In the genomic region with DNA sequence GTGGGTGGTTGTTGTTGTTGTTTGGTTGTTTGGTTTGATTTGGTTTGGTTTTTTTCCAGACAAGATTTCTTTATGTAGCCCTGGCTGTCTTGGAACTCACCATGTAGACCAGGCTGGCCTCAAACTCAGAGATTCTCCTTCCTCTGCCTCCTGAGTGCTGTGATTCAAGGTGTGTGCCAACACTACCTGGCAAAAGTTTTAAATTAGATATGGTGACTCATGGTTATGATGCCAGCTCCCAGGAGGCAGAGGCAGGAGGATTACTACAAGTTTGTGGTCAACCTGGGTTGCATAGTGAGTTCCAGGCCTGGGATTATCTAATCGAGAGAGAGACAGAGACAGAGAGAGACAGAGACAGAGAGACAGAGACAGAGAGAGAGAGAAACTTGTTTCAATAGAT, we compare ENCODE assay signal across 17 mouse cellular contexts. TPM values are rescaled to one million over a fixed set of nuclear protein-coding genes. Genes with fewer than 3 reads are reported as not detected.
DNase-seq lines count a peak whose midpoint lies in the region; ATAC-seq and TF ChIP-seq lines count a peak whose summit lies in the region.
"Had no signal": no experiment of that assay in that cellular context is flagged by ENCODE, and none has a peak within 500 bp of the region (broad histone marks: within the 10 kb centered on the region; RNA-seq: fewer than 3 reads in every experiment).

No protein-coding gene starts in this region.

- 69% methylated on average over 1 of the region's 1 CpGs for whole genome bisulfite sequencing in embryonic facial prominence, embryonic 14.5 days
- WGBS in embryonic facial prominence, embryonic 10.5 days = 80% methylated on average over 1 of the region's 1 CpGs
- WGBS in heart, postnatal 0 days = 63% methylated on average over 1 of the region's 1 CpGs
- WGBS in liver, embryonic 15.5 days (ENCODE audit: insufficient replicate concordance) = 59% methylated on average over 1 of the region's 1 CpGs
- 45% methylated on average over 1 of the region's 1 CpGs for WGBS in liver, embryonic 12.5 days (ENCODE audit: insufficient replicate concordance)
- 84% methylated on average over 1 of the region's 1 CpGs for WGBS in intestine, embryonic 16.5 days

- TF ChIP-seq EP300 in heart, postnatal 0 days (IDR thresholded peaks at IDR 0.05; ENCODE audit: low read depth) = no peak

- H3K36me3 ChIP-seq in embryonic facial prominence, embryonic 14.5 days (ENCODE audit: control insufficient read depth, insufficient read depth, low read length) = no peaks in the 10 kb centered on the region
- no peaks in the 10 kb centered on the region for H3K36me3 ChIP-seq in embryonic facial prominence, embryonic 10.5 days (replicated peaks)
- H3K36me3 ChIP-seq in heart, postnatal 0 days (replicated peaks; ENCODE audit: control insufficient read depth, insufficient read depth, low read length) = no peaks in the 10 kb centered on the region
- H3K36me3 ChIP-seq in liver, embryonic 15.5 days (replicated peaks) = no peaks in the 10 kb centered on the region
- no peaks in the 10 kb centered on the region for H3K36me3 ChIP-seq in liver, embryonic 12.5 days
- H3K36me3 ChIP-seq in intestine, embryonic 16.5 days (ENCODE audit: control insufficient read depth, insufficient read depth, low read length) = no peaks in the 10 kb centered on the region
- H3K36me3 ChIP-seq: limb, embryonic 13.5 days; neural tube, embryonic 15.5 days had no signal

- peak overlapping the region; percentile 6; the same call in 1 of the 2 replicates for H3K27ac ChIP-seq in embryonic facial prominence, embryonic 14.5 days (replicated peaks; ENCODE audit: low read depth, low read length)
- H3K27ac ChIP-seq in embryonic facial prominence, embryonic 10.5 days (replicated peaks) = no peak overlapping the region
- peak overlapping the region; percentile 72 for H3K27ac ChIP-seq in heart, postnatal 0 days (ENCODE audit: low read depth)
- peak overlapping the region; percentile 73; the same call in 1 of the 2 replicates for H3K27ac ChIP-seq in liver, embryonic 15.5 days (replicated peaks)
- no peak overlapping the region for H3K27ac ChIP-seq in liver, embryonic 12.5 days
- peak overlapping the region; percentile 18; the same call in 1 of the 2 replicates for H3K27ac ChIP-seq in intestine, embryonic 16.5 days (ENCODE audit: low read length)
- H3K27ac ChIP-seq: hindbrain, postnatal 0 days; limb, embryonic 13.5 days had no signal

- no peak for TF ChIP-seq CTCF in heart, postnatal 0 days (IDR thresholded peaks at IDR 0.05; ENCODE audit: low read depth)

- H3K4me2 ChIP-seq in embryonic facial prominence, embryonic 14.5 days (ENCODE audit: low read depth, low read length) = no peak overlapping the region
- H3K4me2 ChIP-seq in heart, postnatal 0 days (ENCODE audit: low read depth, low read length) = no peak overlapping the region
- H3K4me2 ChIP-seq in liver, embryonic 15.5 days = no peak overlapping the region
- no peak overlapping the region for H3K4me2 ChIP-seq in liver, embryonic 12.5 days
- H3K4me2 ChIP-seq in intestine, embryonic 16.5 days (ENCODE audit: low read depth, low read length) = no peak overlapping the region
- H3K4me2 ChIP-seq: limb, embryonic 13.5 days; neural tube, embryonic 15.5 days had no signal

- H3K27me3 ChIP-seq in embryonic facial prominence, embryonic 14.5 days (replicated peaks; ENCODE audit: control insufficient read depth, insufficient read depth, low read length) = peaks cover 8% of the 10 kb centered on the region
- H3K27me3 ChIP-seq in embryonic facial prominence, embryonic 10.5 days (replicated peaks; ENCODE audit: low read depth, poor library complexity, severe bottlenecking) = peaks cover 33% of the 10 kb centered on the region
- no peaks in the 10 kb centered on the region for H3K27me3 ChIP-seq in heart, postnatal 0 days (ENCODE audit: control insufficient read depth, insufficient read depth, low read length)
- peaks cover 24% of the 10 kb centered on the region for H3K27me3 ChIP-seq in liver, embryonic 15.5 days
- peaks cover 13% of the 10 kb centered on the region for H3K27me3 ChIP-seq in liver, embryonic 12.5 days (replicated peaks)
- no peaks in the 10 kb centered on the region for H3K27me3 ChIP-seq in intestine, embryonic 16.5 days (replicated peaks; ENCODE audit: control insufficient read depth, insufficient read depth, low read length)

- H3K9ac ChIP-seq in embryonic facial prominence, embryonic 14.5 days (ENCODE audit: low read depth, low read length) = no peak overlapping the region
- H3K9ac ChIP-seq in heart, postnatal 0 days (replicated peaks; ENCODE audit: low read depth, low read length) = no peak overlapping the region
- no peak overlapping the region for H3K9ac ChIP-seq in liver, embryonic 15.5 days
- H3K9ac ChIP-seq in liver, embryonic 12.5 days = no peak overlapping the region
- H3K9ac ChIP-seq in intestine, embryonic 16.5 days (ENCODE audit: low read depth, low read length) = no peak overlapping the region
- H3K9ac ChIP-seq: forebrain, postnatal 0 days; limb, embryonic 13.5 days; neural tube, embryonic 15.5 days had no signal

- no peak overlapping the region for H3K4me3 ChIP-seq in embryonic facial prominence, embryonic 14.5 days (ENCODE audit: low read depth, low read length)
- no peak overlapping the region for H3K4me3 ChIP-seq in embryonic facial prominence, embryonic 10.5 days
- H3K4me3 ChIP-seq in heart, postnatal 0 days (ENCODE audit: low read depth, low read length) = no peak overlapping the region
- H3K4me3 ChIP-seq in liver, embryonic 15.5 days (replicated peaks) = no peak overlapping the region
- H3K4me3 ChIP-seq in liver, embryonic 12.5 days = no peak overlapping the region
- no peak overlapping the region for H3K4me3 ChIP-seq in intestine, embryonic 16.5 days (ENCODE audit: low read length)
- H3K4me3 ChIP-seq: erythroblast, embryonic 14.5 days; limb, embryonic 13.5 days; neural tube, embryonic 15.5 days had no signal

- H3K9me3 ChIP-seq in embryonic facial prominence, embryonic 14.5 days (ENCODE audit: control insufficient read depth, low read length) = no peaks in the 10 kb centered on the region
- H3K9me3 ChIP-seq in embryonic facial prominence, embryonic 10.5 days = no peaks in the 10 kb centered on the region
- no peaks in the 10 kb centered on the region for H3K9me3 ChIP-seq in heart, postnatal 0 days (replicated peaks; ENCODE audit: control insufficient read depth, low read length)
- H3K9me3 ChIP-seq in liver, embryonic 15.5 days (replicated peaks) = no peaks in the 10 kb centered on the region
- no peaks in the 10 kb centered on the region for H3K9me3 ChIP-seq in liver, embryonic 12.5 days (replicated peaks)
- no peaks in the 10 kb centered on the region for H3K9me3 ChIP-seq in intestine, embryonic 16.5 days (ENCODE audit: control insufficient read depth, low read length)
- H3K9me3 ChIP-seq: limb, embryonic 13.5 days; neural tube, embryonic 15.5 days had no signal

- DNase-seq in embryonic facial prominence, embryonic 14.5 days (ENCODE audit: low spot score) = no peak
- no peak for DNase-seq in embryonic facial prominence, embryonic 10.5 days (ENCODE audit: low spot score)
- DNase-seq in heart, postnatal 0 days (ENCODE audit: low spot score) = no peak
- DNase-seq in heart, adult 8-10 months (ENCODE audit: low spot score) = no peak
- no peak for DNase-seq in natural killer cell, adult 2 months (ENCODE audit: low spot score in 2 of 2)
- DNase-seq: cerebellum, adult 18-20 months; forebrain, postnatal 0 days; layer of hippocampus, postnatal 36 days; retina, postnatal 1 day had no signal

- no peak for ATAC-seq in embryonic facial prominence, embryonic 14.5 days (ENCODE audit: low read depth)
- ATAC-seq in heart, postnatal 0 days (ENCODE audit: insufficient read depth, low read depth) = no peak
- ATAC-seq in liver, embryonic 15.5 days (ENCODE audit: insufficient read depth) = no peak
- ATAC-seq in liver, embryonic 12.5 days = no peak
- no peak for ATAC-seq in intestine, embryonic 16.5 days
- ATAC-seq: forebrain, postnatal 0 days; hindbrain, postnatal 0 days; midbrain, embryonic 16.5 days had no signal

- H3K4me1 ChIP-seq in embryonic facial prominence, embryonic 14.5 days (ENCODE audit: control insufficient read depth, insufficient read depth, low read length) = peaks cover 6% of the 10 kb centered on the region; the same call in 1 of the 2 replicates
- 0 out of 2 replicates have a peak, but pooled peaks cover 4% of the 10 kb centered on the region for H3K4me1 ChIP-seq in embryonic facial prominence, embryonic 10.5 days
- peaks cover 22% of the 10 kb centered on the region for H3K4me1 ChIP-seq in heart, postnatal 0 days (ENCODE audit: control insufficient read depth, insufficient read depth)
- H3K4me1 ChIP-seq in liver, embryonic 15.5 days (replicated peaks) = peaks cover 23% of the 10 kb centered on the region
- H3K4me1 ChIP-seq in liver, embryonic 12.5 days = peaks cover 5% of the 10 kb centered on the region
- peaks cover 13% of the 10 kb centered on the region; the same call in 1 of the 2 replicates for H3K4me1 ChIP-seq in intestine, embryonic 16.5 days (ENCODE audit: control insufficient read depth, insufficient read depth, low read length)
- H3K4me1 ChIP-seq: limb, embryonic 13.5 days had no signal

RNA-seq across cellular contexts. Expression of a gene that starts 9.8 kb away (rescaled TPM):
- polyA plus RNA-seq in embryonic facial prominence, embryonic 14.5 days (2014; fragmentation: Nextera tagmentation; extraction: Ambion mirVana) = 145 and 160 TPM in 2 replicates
- polyA plus RNA-seq in embryonic facial prominence, embryonic 10.5 days (2016; fragmentation: Nextera tagmentation; extraction: Ambion mirVana) = 20.6 and 23.5 TPM in 2 replicates
- 274 and 305 TPM in 2 replicates for total RNA-seq in heart, postnatal 0 days (2014; rRNA removed; ENCODE audit: low replicate concordance)
- polyA plus RNA-seq in heart, postnatal 0 days (2015; fragmentation: Nextera tagmentation; extraction: Ambion mirVana) = 401 and 442 TPM in 2 replicates
- 100 to 1,000 TPM; 190 to 247 (median 212) TPM for total RNA-seq in heart, adult 8-10 months (2022)
- polyA plus RNA-seq in liver, embryonic 15.5 days (2015; fragmentation: Nextera tagmentation; extraction: Ambion mirVana) = 26.9 and 28.1 TPM in 2 replicates
- polyA plus RNA-seq in liver, embryonic 12.5 days (2016; fragmentation: Nextera tagmentation; extraction: Ambion mirVana) = 28.9 and 30.0 TPM in 2 replicates
- polyA plus RNA-seq in intestine, embryonic 16.5 days (2015; fragmentation: Nextera tagmentation; extraction: Ambion mirVana) = 214 and 221 TPM in 2 replicates

RNA-seq across cellular contexts. Expression of a gene that starts 28.8 kb away (rescaled TPM):
- 35.0 and 37.9 TPM in 2 replicates for polyA plus RNA-seq in embryonic facial prominence, embryonic 14.5 days (2014; fragmentation: Nextera tagmentation; extraction: Ambion mirVana)
- polyA plus RNA-seq in embryonic facial prominence, embryonic 10.5 days (2016; fragmentation: Nextera tagmentation; extraction: Ambion mirVana) = 30.1 and 30.5 TPM in 2 replicates
- 57.0 and 57.1 TPM in 2 replicates for total RNA-seq in heart, postnatal 0 days (2014; rRNA removed; ENCODE audit: low replicate concordance)
- 49.2 and 50.3 TPM in 2 replicates for polyA plus RNA-seq in heart, postnatal 0 days (2015; fragmentation: Nextera tagmentation; extraction: Ambion mirVana)
- total RNA-seq in heart, adult 8-10 months (2022) = 100 to 1,000 TPM in 1 of 4 experiments, 10 to 100 TPM in 3; 85.0 to 100 (median 88.9) TPM
- 45.3 and 47.1 TPM in 2 replicates for polyA plus RNA-seq in liver, embryonic 15.5 days (2015; fragmentation: Nextera tagmentation; extraction: Ambion mirVana)
- 56.5 and 57.6 TPM in 2 replicates for polyA plus RNA-seq in liver, embryonic 12.5 days (2016; fragmentation: Nextera tagmentation; extraction: Ambion mirVana)
- polyA plus RNA-seq in intestine, embryonic 16.5 days (2015; fragmentation: Nextera tagmentation; extraction: Ambion mirVana) = 38.8 and 43.3 TPM in 2 replicates

RNA-seq across cellular contexts. Expression of a gene that starts 41.1 kb away (rescaled TPM):
- polyA plus RNA-seq in embryonic facial prominence, embryonic 14.5 days (2014; fragmentation: Nextera tagmentation; extraction: Ambion mirVana) = 71.4 and 82.9 TPM in 2 replicates
- 22.5 and 22.8 TPM in 2 replicates for polyA plus RNA-seq in embryonic facial prominence, embryonic 10.5 days (2016; fragmentation: Nextera tagmentation; extraction: Ambion mirVana)
- 105 and 128 TPM in 2 replicates for total RNA-seq in heart, postnatal 0 days (2014; rRNA removed; ENCODE audit: low replicate concordance)
- polyA plus RNA-seq in heart, postnatal 0 days (2015; fragmentation: Nextera tagmentation; extraction: Ambion mirVana) = 53.5 and 65.7 TPM in 2 replicates
- 100 to 1,000 TPM in 1 of 4 experiments, 10 to 100 TPM in 3; 76.6 to 108 (median 91.0) TPM for total RNA-seq in heart, adult 8-10 months (2022)
- 35.5 and 40.0 TPM in 2 replicates for polyA plus RNA-seq in liver, embryonic 15.5 days (2015; fragmentation: Nextera tagmentation; extraction: Ambion mirVana)
- 37.3 and 40.1 TPM in 2 replicates for polyA plus RNA-seq in liver, embryonic 12.5 days (2016; fragmentation: Nextera tagmentation; extraction: Ambion mirVana)
- polyA plus RNA-seq in intestine, embryonic 16.5 days (2015; fragmentation: Nextera tagmentation; extraction: Ambion mirVana) = 48.9 and 53.2 TPM in 2 replicates

Comparison
In these comparisons a context has a peak if more than half of its experiments do, and no peak if none do; other contexts are left out.
1. H3K27ac ChIP-seq: peak in embryonic facial prominence, embryonic 14.5 days (single experiment), heart, postnatal 0 days (single experiment), liver, embryonic 15.5 days (single experiment) and intestine, embryonic 16.5 days (single experiment); none in embryonic facial prominence, embryonic 10.5 days (single experiment) and liver, embryonic 12.5 days (single experiment).